Mouse (Mus musculus): ENCODE data around the gene Gas7.

GRCm38 (mm10) chr11:67588828-67589314, 133.6 kb downstream of the Gas7 start:
- TF ChIP-seq POLR2A (IDR thresholded peaks at IDR 0.05; ENCODE audit: extremely low read depth, insufficient read depth, low read length) (no peak), CTCF (IDR thresholded peaks at IDR 0.05; ENCODE audit: extremely low read depth, insufficient read depth, low read length) (no peak)
